Mouse (Mus musculus) cerebellum, adult 2 months (tissue): ENCODE measurements at regions not wholly inside any gene's neighbourhood (a gene's known extent, or its start where the extent isn't known, plus 50 kb on each side); places are given as distances from the start of the nearest gene placed in this dataset.

Experiments
- CTCF ChIP-seq: fragments of 200-500 bp; IDR thresholded peaks from 2 replicates; pipeline ENCODE4 v1.5.1; 2011; ENCODE audit warnings: low read depth, mild to moderate bottlenecking, control low read depth, low read length, moderate library complexity, borderline replicate concordance; ENCODE audit not compliant: insufficient read depth
- POLR2A ChIP-seq: fragments of 200-500 bp; IDR thresholded peaks from 2 replicates; pipeline ENCODE4 v1.6.1; 2011; ENCODE audit warnings: low read length, control low read depth, borderline replicate concordance; ENCODE audit not compliant: insufficient read depth

- no peak for TF ChIP-seq CTCF
- no peak for TF ChIP-seq POLR2A
Measured at GRCm38 (mm10) chr2:71607087-71607502, 60.5 kb upstream of the Dlx2 start.
